Mouse (Mus musculus) ES-Bruce4 (cell line): ENCODE results near the gene Nhlrc4. TPM values are rescaled to one million over a fixed set of nuclear protein-coding genes. Genes with fewer than 3 reads are reported as not detected.

ENCODE experiments used
- H3K27ac ChIP-seq: 2 replicates; pipeline ENCODE4 v1.5.1; 2012; ENCODE audit warnings: low read length, inconsistent platforms; ENCODE audit not compliant: insufficient read depth
- H3K27me3 ChIP-seq: 2 replicates; pipeline ENCODE4 v1.6.1; 2012; ENCODE audit warnings: mild to moderate bottlenecking, low read length, inconsistent platforms; ENCODE audit not compliant: control insufficient read depth, poor library complexity, insufficient read depth, severe bottlenecking
- H3K36me3 ChIP-seq: 2 replicates; pipeline ENCODE4 v1.6.1; 2012; ENCODE audit warnings: inconsistent platforms, mild to moderate bottlenecking, low read length, moderate library complexity; ENCODE audit not compliant: control insufficient read depth, poor library complexity, insufficient read depth, severe bottlenecking
- H3K4me1 ChIP-seq: one replicate; pipeline ENCODE4 v1.8.1; 2011; ENCODE audit warnings: low read length; ENCODE audit not compliant: control insufficient read depth, insufficient read depth
- H3K4me3 ChIP-seq: 2 replicates; pipeline ENCODE4 v1.5.1; 2011; ENCODE audit warnings: low read depth, mild to moderate bottlenecking, low read length
- H3K9ac ChIP-seq: 2 replicates; pipeline ENCODE4 v1.6.1; 2012; ENCODE audit warnings: low read depth, mild to moderate bottlenecking, inconsistent platforms; ENCODE audit not compliant: poor library complexity, severe bottlenecking
- H3K9me3 ChIP-seq: replicated peaks from 2 replicates; pipeline ENCODE4 v1.6.1; 2012; ENCODE audit warnings: mild to moderate bottlenecking, low read length, inconsistent platforms; ENCODE audit not compliant: control insufficient read depth, poor library complexity, insufficient read depth, severe bottlenecking
- CTCF ChIP-seq: IDR thresholded peaks from one replicate; pipeline ENCODE4 v1.8.1; 2011; ENCODE audit warnings: low read depth, low read length
- EP300 ChIP-seq: IDR thresholded peaks from 2 replicates; pipeline ENCODE4 v1.6.1; 2011; ENCODE audit warnings: low read depth, low read length; ENCODE audit not compliant: insufficient read depth
- POLR2A ChIP-seq: IDR thresholded peaks from one replicate; pipeline ENCODE4 v1.8.1; 2011; ENCODE audit warnings: low read length; ENCODE audit not compliant: insufficient read depth
- polyA plus RNA-seq: library from polyadenylated mRNA; stranded (reverse); fragments of >200 nt; gene quantifications from 2 replicates; pipeline ENCODE4 v1.2.4, GENCODE M21; 2011; ENCODE audit warnings: low read depth; ENCODE audit not compliant: missing spikeins, insufficient read depth, insufficient read length

Nhlrc4 gene
- polyA plus RNA-seq, 1 experiment = not detected

DNA sequence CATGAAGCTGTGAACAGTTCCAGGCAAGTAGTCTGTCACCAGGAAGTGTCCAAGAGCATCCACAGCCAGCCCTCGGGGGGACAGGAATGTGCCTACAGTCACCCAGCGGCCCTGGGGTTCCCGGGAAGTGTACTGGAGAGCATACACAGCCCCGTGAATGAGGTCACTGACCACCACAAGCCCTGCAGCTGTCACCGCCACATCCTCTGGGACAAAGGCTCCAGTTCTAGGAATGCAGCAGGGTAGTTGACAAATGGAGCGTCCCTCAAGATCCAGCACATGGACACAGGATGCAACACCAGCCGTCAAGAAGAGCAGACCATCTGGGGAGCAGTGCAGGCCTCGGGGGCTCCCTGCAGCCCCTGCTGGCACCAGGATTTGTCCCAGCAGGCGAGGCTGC lies 992 bp downstream of the Nhlrc4 start:
- H3K36me3 ChIP-seq = no peaks in the 10 kb centered on the region
- no peak overlapping the region for H3K9ac ChIP-seq
- no peaks in the 10 kb centered on the region for H3K27me3 ChIP-seq
- no peak overlapping the region for H3K4me3 ChIP-seq
- no peak for TF ChIP-seq EP300
- no peak for TF ChIP-seq POLR2A
- TF ChIP-seq CTCF = no peak
- H3K9me3 ChIP-seq = no peaks in the 10 kb centered on the region
- H3K27ac ChIP-seq = no peak overlapping the region
- no peaks in the 10 kb centered on the region for H3K4me1 ChIP-seq

GRCm38 (mm10) chr17:25943221-25943620 lies 1.5 kb downstream of the Nhlrc4 start:
- TF ChIP-seq POLR2A = no peak
- no peak for TF ChIP-seq CTCF
- no peak for TF ChIP-seq EP300
- H3K9me3 ChIP-seq = no peaks in the 10 kb centered on the region
- H3K27me3 ChIP-seq = no peaks in the 10 kb centered on the region
- no peaks in the 10 kb centered on the region for H3K4me1 ChIP-seq
- no peak overlapping the region for H3K27ac ChIP-seq
- H3K4me3 ChIP-seq = no peak overlapping the region
- no peak overlapping the region for H3K9ac ChIP-seq
- no peaks in the 10 kb centered on the region for H3K36me3 ChIP-seq

DNA sequence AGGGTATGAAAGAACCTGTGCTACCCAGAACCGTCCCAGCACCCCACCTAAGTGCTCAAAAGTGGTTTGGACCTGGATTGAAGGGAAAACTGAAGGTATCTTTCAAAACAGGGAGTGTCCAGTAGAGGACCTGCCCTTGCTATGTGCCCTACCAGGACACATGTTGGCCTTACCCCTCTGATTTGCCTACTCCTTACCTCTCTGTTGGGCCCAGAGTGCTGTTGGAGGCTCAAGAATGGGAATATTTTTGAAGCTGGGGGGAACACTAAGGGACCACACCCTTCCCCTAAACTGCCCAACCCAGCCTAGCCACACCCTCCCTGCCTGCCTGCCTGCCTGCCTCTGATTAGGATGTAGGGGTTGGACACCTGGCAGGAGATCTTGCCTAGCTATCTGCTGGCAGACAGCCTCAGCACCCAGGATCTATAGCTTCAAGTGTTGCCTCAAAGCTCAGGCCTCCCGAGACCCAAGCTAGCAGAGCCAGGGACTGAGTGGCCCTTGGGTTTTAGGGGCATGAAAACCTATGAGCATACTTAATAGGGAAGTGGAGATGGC lies 2.1 kb downstream of the Nhlrc4 start:
- no peak overlapping the region for H3K9ac ChIP-seq
- no peaks in the 10 kb centered on the region for H3K9me3 ChIP-seq
- H3K36me3 ChIP-seq = no peaks in the 10 kb centered on the region
- no peak overlapping the region for H3K27ac ChIP-seq
- TF ChIP-seq CTCF (no peak), EP300 (no peak), POLR2A (no peak)
- H3K4me1 ChIP-seq = no peaks in the 10 kb centered on the region
- H3K27me3 ChIP-seq = no peaks in the 10 kb centered on the region
- no peak overlapping the region for H3K4me3 ChIP-seq

GRCm38 (mm10) chr17:25941511-25942241 lies 3.1 kb downstream of the Nhlrc4 start:
- peak overlapping the region; percentile 88 for H3K4me3 ChIP-seq
- TF ChIP-seq CTCF (no peak), POLR2A (no peak), EP300 (no peak)
- H3K27me3 ChIP-seq = no peaks in the 10 kb centered on the region
- H3K27ac ChIP-seq = no peak overlapping the region
- peak overlapping the region; percentile 76 for H3K9ac ChIP-seq
- H3K36me3 ChIP-seq = no peaks in the 10 kb centered on the region
- no peaks in the 10 kb centered on the region for H3K4me1 ChIP-seq
- H3K9me3 ChIP-seq = no peaks in the 10 kb centered on the region

- H3K36me3 ChIP-seq = peaks cover 9% of the 10 kb centered on the region
These were observed 10.2 kb downstream of the Nhlrc4 start for GRCm38 (mm10) chr17:25934526-25934925.

GRCm38 (mm10) chr17:25925348-25925747 lies 19.4 kb downstream of the Nhlrc4 start:
- H3K4me1 ChIP-seq = no peaks in the 10 kb centered on the region
- TF ChIP-seq CTCF (no peak), EP300 (no peak)
- H3K27me3 ChIP-seq = no peaks in the 10 kb centered on the region
- H3K27ac ChIP-seq = no peak overlapping the region
- peaks cover 7% of the 10 kb centered on the region for H3K36me3 ChIP-seq
- no peak overlapping the region for H3K4me3 ChIP-seq
- no peak overlapping the region for H3K9ac ChIP-seq
- no peaks in the 10 kb centered on the region for H3K9me3 ChIP-seq

More at GRCm38 (mm10) chr17:25934526-25934925, 10.2 kb downstream of the Nhlrc4 start:
- Histone ChIP-seq H3K27me3 (no peaks in the 10 kb centered on the region), H3K27ac (no peak overlapping the region), H3K4me3 (no peak overlapping the region), H3K4me1 (no peaks in the 10 kb centered on the region), H3K9ac (no peak overlapping the region), H3K9me3 (no peaks in the 10 kb centered on the region)
- no peak for TF ChIP-seq CTCF
- no peak for TF ChIP-seq POLR2A
- TF ChIP-seq EP300 = no peak
